Mouse (Mus musculus) olfactory bulb, adult 2 months (tissue): ENCODE measurements around the gene Ccdc9b.

Experiments
- CTCF ChIP-seq: fragments of 200-500 bp; IDR thresholded peaks from 2 replicates; pipeline ENCODE4 v1.5.1; 2012; ENCODE audit warnings: low read depth, mild to moderate bottlenecking, low read length, moderate library complexity; ENCODE audit not compliant: insufficient read depth
- POLR2A ChIP-seq: fragments of 200-500 bp; IDR thresholded peaks from 2 replicates; pipeline ENCODE4 v1.6.1; 2012; ENCODE audit warnings: mild to moderate bottlenecking, low read depth, low read length, moderate library complexity; ENCODE audit not compliant: insufficient read depth

- TF ChIP-seq POLR2A: no peak
- TF ChIP-seq CTCF: no peak
These were observed 22.1 kb downstream of the Ccdc9b start for GRCm38 (mm10) chr2:118740341-118740740.
